Mouse (Mus musculus): Measurements from ENCODE around the gene Cdan1. TPM values are rescaled to one million over a fixed set of nuclear protein-coding genes. Genes with fewer than 3 reads are reported as not detected.
"Not testable (repeated sequence)": the region's sequence is repeated elsewhere in the genome, so short reads cannot be mapped to it uniquely, and the experiment has no call there.

Gene Cdan1
- polyA plus RNA-seq, 1 experiment from 2014 or later = 2.0 TPM

- H3K4me3 ChIP-seq (ENCODE audit: low read depth, low read length) = no peak overlapping the region
- H3K4me2 ChIP-seq (ENCODE audit: low read depth, low read length) = no peak overlapping the region
- DNase-seq (no peak), ATAC-seq (no peak)
- 55% methylated on average over 3 of the region's 3 CpGs for WGBS (ENCODE audit: insufficient replicate concordance)
- no peak overlapping the region for H3K27ac ChIP-seq (ENCODE audit: low read depth)
- no peaks in the 10 kb centered on the region for H3K4me1 ChIP-seq (ENCODE audit: insufficient read depth)
- H3K9ac ChIP-seq (replicated peaks) = no peak overlapping the region
- TF ChIP-seq CTCF (IDR thresholded peaks at IDR 0.05; ENCODE audit: low read depth) = no peak
- TF ChIP-seq EP300 (IDR thresholded peaks at IDR 0.05; ENCODE audit: low read depth) = no peak
- H3K9me3 ChIP-seq (ENCODE audit: low read length) = no peaks in the 10 kb centered on the region
- no peaks in the 10 kb centered on the region for H3K27me3 ChIP-seq (ENCODE audit: insufficient read depth, low read length)
- H3K36me3 ChIP-seq (replicated peaks; ENCODE audit: insufficient read depth, low read length) = peaks cover 7% of the 10 kb centered on the region
Observed at GRCm38 (mm10) chr2:120700379-120700885, 149.5 kb downstream of the Cdan1 start.

GRCm38 (mm10) chr2:120697767-120698166, 152.2 kb downstream of the Cdan1 start:
- WGBS (ENCODE audit: insufficient replicate concordance) = 56% methylated on average over 5 of the region's 5 CpGs
- peak; percentile 83 for ATAC-seq
- Histone ChIP-seq H3K4me1 (ENCODE audit: insufficient read depth) (no peaks in the 10 kb centered on the region), H3K36me3 (replicated peaks; ENCODE audit: insufficient read depth, low read length) (peaks cover 11% of the 10 kb centered on the region), H3K9ac (replicated peaks) (no peak overlapping the region), H3K27me3 (ENCODE audit: insufficient read depth, low read length) (no peaks in the 10 kb centered on the region), H3K9me3 (ENCODE audit: low read length) (no peaks in the 10 kb centered on the region), H3K4me3 (ENCODE audit: low read depth, low read length) (no peak overlapping the region), H3K27ac (ENCODE audit: low read depth) (no peak overlapping the region), H3K4me2 (ENCODE audit: low read depth, low read length) (no peak overlapping the region)
- TF ChIP-seq EP300 (IDR thresholded peaks at IDR 0.05; ENCODE audit: low read depth) = peak; percentile 84
- peak; percentile 21; the same call in 1 of the 2 replicates for TF ChIP-seq CTCF (IDR thresholded peaks at IDR 0.05; ENCODE audit: low read depth)
- no peak for DNase-seq

DNA sequence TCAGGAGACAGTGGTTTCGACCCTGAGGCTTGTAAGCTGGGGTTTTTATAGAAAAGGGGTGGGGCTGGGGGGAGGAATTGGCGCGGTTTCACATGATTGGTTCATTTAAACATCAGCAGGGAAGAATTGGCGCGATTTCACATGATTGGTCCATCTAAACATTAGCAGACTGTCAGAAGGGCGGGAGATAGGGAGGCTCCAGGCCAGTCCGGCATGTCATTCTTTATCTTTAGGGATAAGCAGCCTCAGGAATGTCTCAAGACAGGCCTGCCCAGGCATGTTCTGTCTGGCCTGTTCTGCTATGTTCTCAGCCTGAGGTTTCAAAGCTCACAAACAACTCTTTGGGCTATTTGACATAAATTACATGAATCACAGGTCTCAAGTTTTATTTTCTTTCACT, 168.8 kb downstream of the Cdan1 start:
- H3K27me3 ChIP-seq (ENCODE audit: insufficient read depth, low read length); DNase-seq; H3K4me3 ChIP-seq (ENCODE audit: low read depth, low read length); H3K27ac ChIP-seq (ENCODE audit: low read depth); H3K4me2 ChIP-seq (ENCODE audit: low read depth, low read length); H3K4me1 ChIP-seq (ENCODE audit: insufficient read depth); H3K9me3 ChIP-seq (ENCODE audit: low read length); H3K9ac ChIP-seq (replicated peaks); ATAC-seq; H3K36me3 ChIP-seq (replicated peaks; ENCODE audit: insufficient read depth, low read length): not testable (repeated sequence)
- 86% methylated on average over 7 of the region's 7 CpGs for WGBS (ENCODE audit: insufficient replicate concordance)

GRCm38 (mm10) chr2:120670253-120670652, 179.7 kb downstream of the Cdan1 start:
- TF ChIP-seq EP300 (IDR thresholded peaks at IDR 0.05; ENCODE audit: low read depth) = no peak
- peak; percentile 56 for TF ChIP-seq CTCF (IDR thresholded peaks at IDR 0.05; ENCODE audit: low read depth)
- H3K9ac ChIP-seq (replicated peaks) = no peak overlapping the region
- peaks cover 7% of the 10 kb centered on the region; the same call in 1 of the 2 replicates for H3K36me3 ChIP-seq (replicated peaks; ENCODE audit: insufficient read depth, low read length)
- H3K9me3 ChIP-seq (ENCODE audit: low read length) = no peaks in the 10 kb centered on the region
- H3K4me3 ChIP-seq (ENCODE audit: low read depth, low read length) = no peak overlapping the region
- no peaks in the 10 kb centered on the region for H3K4me1 ChIP-seq (ENCODE audit: insufficient read depth)
- no peak for DNase-seq
- H3K27ac ChIP-seq (ENCODE audit: low read depth) = no peak overlapping the region
- ATAC-seq = no peak
- no peaks in the 10 kb centered on the region for H3K27me3 ChIP-seq (ENCODE audit: insufficient read depth, low read length)
- no peak overlapping the region for H3K4me2 ChIP-seq (ENCODE audit: low read depth, low read length)
- 71% methylated on average over 2 of the region's 2 CpGs for WGBS (ENCODE audit: insufficient replicate concordance)

- Histone ChIP-seq H3K27ac (ENCODE audit: low read depth) (no peak overlapping the region), H3K4me3 (ENCODE audit: low read depth, low read length) (no peak overlapping the region), H3K36me3 (replicated peaks; ENCODE audit: insufficient read depth, low read length) (no peaks in the 10 kb centered on the region), H3K9ac (replicated peaks) (no peak overlapping the region), H3K4me2 (ENCODE audit: low read depth, low read length) (no peak overlapping the region), H3K4me1 (ENCODE audit: insufficient read depth) (peaks cover 7% of the 10 kb centered on the region; the same call in 1 of the 2 replicates), H3K9me3 (ENCODE audit: low read length) (no peaks in the 10 kb centered on the region), H3K27me3 (ENCODE audit: insufficient read depth, low read length) (no peaks in the 10 kb centered on the region)
- DNase-seq (no peak), ATAC-seq (no peak)
- no peak for TF ChIP-seq EP300 (IDR thresholded peaks at IDR 0.05; ENCODE audit: low read depth)
- no peak for TF ChIP-seq CTCF (IDR thresholded peaks at IDR 0.05; ENCODE audit: low read depth)
- 59% methylated on average over 2 of the region's 2 CpGs for WGBS (ENCODE audit: insufficient replicate concordance)
Observed at GRCm38 (mm10) chr2:120667446-120667845, 182.5 kb downstream of the Cdan1 start.

Other genes with a start within 250 kb of the Cdan1 start
- gene Haus2, start 240.7 kb downstream of the Cdan1 start, polyA plus RNA-seq (2015; fragmentation: Nextera tagmentation; extraction: Ambion mirVana) = 7.9 and 9.0 TPM in 2 replicates
- 9.6 and 10.0 TPM in 2 replicates for gene Lrrc57, start 240.6 kb downstream of the Cdan1 start, polyA plus RNA-seq (2015; fragmentation: Nextera tagmentation; extraction: Ambion mirVana)
- gene Stard9, start 221.0 kb downstream of the Cdan1 start, polyA plus RNA-seq (2015; fragmentation: Nextera tagmentation; extraction: Ambion mirVana) = 1.2 and 1.3 TPM in 2 replicates
- gene Ttbk2, start 476 bp upstream of the Cdan1 start, polyA plus RNA-seq (2015; fragmentation: Nextera tagmentation; extraction: Ambion mirVana) = 0.57 and 0.67 TPM in 2 replicates
- gene Ubr1, start 120.6 kb upstream of the Cdan1 start, polyA plus RNA-seq (2015; fragmentation: Nextera tagmentation; extraction: Ambion mirVana) = 5.4 and 6.6 TPM in 2 replicates
- gene Tmem62, start 126.9 kb upstream of the Cdan1 start, polyA plus RNA-seq (2015; fragmentation: Nextera tagmentation; extraction: Ambion mirVana) = 2.9 and 3.2 TPM in 2 replicates
- gene Ccndbp1, start 158.3 kb upstream of the Cdan1 start, polyA plus RNA-seq (2015; fragmentation: Nextera tagmentation; extraction: Ambion mirVana) = 36.0 and 37.4 TPM in 2 replicates
- 49.1 and 54.9 TPM in 2 replicates for gene Epb42, start 186.9 kb upstream of the Cdan1 start, polyA plus RNA-seq (2015; fragmentation: Nextera tagmentation; extraction: Ambion mirVana)
- not detected in 2 replicates for gene Tgm5, start 235.7 kb upstream of the Cdan1 start, polyA plus RNA-seq (2015; fragmentation: Nextera tagmentation; extraction: Ambion mirVana)